Mouse (Mus musculus) liver, adult 2 months (tissue): ENCODE results near the gene Gm10142.

Experiments used
- CTCF ChIP-seq: fragments of 200-500 bp; IDR thresholded peaks from 2 replicates; pipeline ENCODE4 v1.5.1; 2011; ENCODE audit warnings: low read depth, low read length, control low read depth
- POLR2A ChIP-seq: fragments of 200-500 bp; IDR thresholded peaks from 2 replicates; pipeline ENCODE4 v1.6.1; 2011; ENCODE audit warnings: low read length, control low read depth; ENCODE audit not compliant: insufficient read depth; ENCODE audit errors: extremely low read depth

GRCm38 (mm10) chr10:77673765-77674164 is 41.8 kb upstream of the Gm10142 start:
- TF ChIP-seq CTCF: no peak
- no peak for TF ChIP-seq POLR2A
